Mouse (Mus musculus): ENCODE measurements around the gene Lzic. TPM values are rescaled to one million over a fixed set of nuclear protein-coding genes. Genes with fewer than 3 reads are reported as not detected.

The Lzic gene
- total and polyA plus RNA-seq, 3 experiments, result 25.0 to 26.2 TPM; not detected in 1

DNA sequence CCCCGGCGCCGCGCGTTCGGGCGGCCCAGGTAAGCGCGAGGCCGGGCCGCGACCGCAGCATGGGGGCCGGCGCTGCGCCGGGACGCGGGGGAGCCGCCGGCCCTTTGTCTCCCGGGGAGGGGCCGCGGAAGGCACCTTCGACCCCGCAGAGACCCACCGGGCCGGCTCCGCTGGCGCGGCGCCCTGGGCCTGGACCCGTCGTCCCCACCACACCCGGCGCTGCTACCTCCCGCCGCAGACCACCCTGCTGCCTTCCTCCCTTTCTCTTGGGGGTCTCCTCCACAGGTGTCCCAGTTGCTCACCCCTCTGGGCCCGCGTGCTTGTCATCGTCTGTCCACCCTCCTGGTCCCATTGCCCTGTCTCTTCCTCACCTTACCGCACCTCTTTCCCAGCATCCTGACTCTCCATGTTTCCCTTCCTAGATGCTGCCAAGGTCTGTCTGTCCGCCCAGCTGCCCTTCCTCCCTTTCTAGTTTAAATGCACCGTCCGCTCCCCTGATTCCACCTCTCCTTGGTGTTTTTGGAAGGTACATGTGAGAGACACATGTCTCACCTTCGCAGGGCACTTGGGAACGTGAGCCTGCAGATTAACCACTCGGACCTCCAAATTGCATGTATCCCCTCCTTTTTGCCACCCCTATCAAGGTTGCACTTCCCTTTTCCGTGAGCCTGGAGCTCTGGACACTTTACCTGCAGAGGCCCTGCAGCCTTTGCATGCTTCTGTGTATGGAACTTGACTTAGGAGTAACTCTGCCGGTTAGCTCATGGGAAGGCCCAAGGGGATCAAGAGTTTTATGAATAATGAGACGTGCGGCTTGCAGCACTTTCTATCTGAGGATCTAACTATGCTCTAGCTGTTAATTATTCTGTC lies 33.6 kb downstream of the Lzic start:
- H3K27ac ChIP-seq (ENCODE audit: control insufficient read depth, low read depth, low read length), result no peak overlapping the region
- peak overlapping the region; percentile 61 to 65 for H3K4me3 ChIP-seq (ENCODE audit: control insufficient read depth in 1 of 2, insufficient read depth in 1 of 2, low read depth in 2 of 2, low read length in 2 of 2)
- H3K9ac ChIP-seq (ENCODE audit: control insufficient read depth, low read depth, low read length, poor library complexity, severe bottlenecking), result peak overlapping the region; percentile 67
- peaks cover 0 to 7% of the 10 kb centered on the region in 2 experiments; a peak in 2 of 4 replicates for H3K36me3 ChIP-seq (ENCODE audit: control insufficient read depth in 1 of 2, insufficient read depth in 2 of 2, low read length in 2 of 2)
- no peaks in the 10 kb centered on the region for H3K9me3 ChIP-seq (replicated peaks; ENCODE audit: insufficient read depth, low read length)
- peaks cover 1% of the 10 kb centered on the region; the same call in 1 of the 2 replicates for H3K79me2 ChIP-seq (ENCODE audit: control insufficient read depth, insufficient read depth, low read length, poor library complexity)
- TF ChIP-seq UBTF (IDR thresholded peaks at IDR 0.05; ENCODE audit: borderline replicate concordance, insufficient read depth, low read depth, low read length) (no peak), ZNF384 (IDR thresholded peaks at IDR 0.05; ENCODE audit: low read depth, low read length) (no peak), HCFC1 (IDR thresholded peaks at IDR 0.05; ENCODE audit: low read depth, low read length) (no peak), RCOR1 (IDR thresholded peaks at IDR 0.05; ENCODE audit: low read depth, low read length) (no peak), GABPA (IDR thresholded peaks at IDR 0.05; ENCODE audit: low read depth, low read length) (no peak), ZC3H11A (IDR thresholded peaks at IDR 0.05; ENCODE audit: low read depth, low read length) (no peak)
- H3K27me3 ChIP-seq (ENCODE audit: control insufficient read depth in 1 of 2, insufficient read depth in 2 of 2, low read length in 2 of 2), result no peaks in the 10 kb centered on the region
- H3K4me1 ChIP-seq (ENCODE audit: control insufficient read depth in 1 of 2, insufficient read depth in 2 of 2, low read length in 2 of 2), result peaks cover 2 to 11% of the 10 kb centered on the region in 2 experiments; a peak in 3 of 4 replicates
- DNase-seq (ENCODE audit: low read depth, low spot score), result peak; percentile 48

DNA sequence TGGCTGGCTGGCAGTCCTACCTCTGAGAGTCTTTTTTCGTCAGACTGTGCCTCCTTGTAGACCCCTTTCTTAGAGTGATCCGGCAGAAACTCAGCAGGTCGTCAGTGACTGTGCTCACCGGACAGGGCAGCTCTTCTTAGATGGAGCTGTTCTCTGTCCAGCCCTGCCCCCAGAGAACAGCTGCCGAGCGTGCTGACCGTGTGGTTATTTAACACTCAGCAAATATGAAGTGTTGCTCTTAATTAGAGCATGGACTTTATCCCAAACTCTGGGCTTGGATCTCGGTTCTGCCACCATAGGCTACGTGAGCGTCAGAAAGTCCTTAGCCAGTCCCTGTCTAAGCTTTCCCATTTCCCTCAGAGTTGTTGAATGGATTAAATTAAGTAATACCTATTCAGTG lies 36.2 kb downstream of the Lzic start:
- TF ChIP-seq HCFC1 (IDR thresholded peaks at IDR 0.05; ENCODE audit: low read depth, low read length) (no peak), POLR2AphosphoS2 (IDR thresholded peaks at IDR 0.05; ENCODE audit: low read length) (no peak), GABPA (IDR thresholded peaks at IDR 0.05; ENCODE audit: low read depth, low read length) (no peak), BHLHE40 (IDR thresholded peaks at IDR 0.05; ENCODE audit: borderline replicate concordance, low read depth, low read length) (no peak), MAFK (IDR thresholded peaks at IDR 0.05; ENCODE audit: borderline replicate concordance, low read depth, low read length) (no peak), CHD1 (IDR thresholded peaks at IDR 0.05; ENCODE audit: low read depth, low read length) (no peak), NELFE (IDR thresholded peaks at IDR 0.05; ENCODE audit: low read depth, low read length) (no peak), EP300 (IDR thresholded peaks at IDR 0.05; ENCODE audit: low read depth in 1 of 2, low read length in 2 of 2) (no peak), USF1 (IDR thresholded peaks at IDR 0.05; ENCODE audit: low read depth, low read length) (no peak), NRF1 (IDR thresholded peaks at IDR 0.05; ENCODE audit: insufficient read depth, low read depth, low read length, poor library complexity, severe bottlenecking) (no peak), ZKSCAN1 (IDR thresholded peaks at IDR 0.05; ENCODE audit: low read depth, low read length) (no peak), MYB (IDR thresholded peaks at IDR 0.05; ENCODE audit: low read depth, low read length) (no peak), POLR2AphosphoS5 (IDR thresholded peaks at IDR 0.05; ENCODE audit: borderline replicate concordance, low read depth, low read length) (no peak), MEF2A (IDR thresholded peaks at IDR 0.05; ENCODE audit: extremely low read depth, insufficient replicate concordance, low read depth, low read length, poor library complexity, severe bottlenecking) (no peak), KAT2A (conservative IDR thresholded peaks at IDR 0.05; ENCODE audit: low read depth, low read length) (no peak)
- no peaks in the 10 kb centered on the region for H3K9me3 ChIP-seq (replicated peaks; ENCODE audit: insufficient read depth, low read length)
- peaks cover 1% of the 10 kb centered on the region; the same call in 1 of the 2 replicates for H3K79me2 ChIP-seq (ENCODE audit: control insufficient read depth, insufficient read depth, low read length, poor library complexity)
- H3K9ac ChIP-seq (ENCODE audit: control insufficient read depth, low read depth, low read length, poor library complexity, severe bottlenecking), result no peak overlapping the region
- H3K36me3 ChIP-seq (ENCODE audit: control insufficient read depth in 1 of 2, insufficient read depth in 2 of 2, low read length in 2 of 2), result peaks cover 0 to 7% of the 10 kb centered on the region in 2 experiments; a peak in 2 of 4 replicates
- no peak overlapping the region for H3K4me3 ChIP-seq (ENCODE audit: control insufficient read depth in 1 of 2, insufficient read depth in 1 of 2, low read depth in 2 of 2, low read length in 2 of 2)
- no peaks in the 10 kb centered on the region for H3K27me3 ChIP-seq (ENCODE audit: control insufficient read depth in 1 of 2, insufficient read depth in 2 of 2, low read length in 2 of 2)
- no peak for DNase-seq (ENCODE audit: low read depth, low spot score)
- H3K27ac ChIP-seq (ENCODE audit: control insufficient read depth, low read depth, low read length), result no peak overlapping the region
- H3K4me1 ChIP-seq (ENCODE audit: control insufficient read depth in 1 of 2, insufficient read depth in 2 of 2, low read length in 2 of 2), result peaks cover 2 to 11% of the 10 kb centered on the region in 2 experiments; a peak in 3 of 4 replicates
